Mouse (Mus musculus) layer of hippocampus, adult 9-11 months (tissue): ENCODE data around the gene St7l.

Experiments used
- DNase-seq: peaks from one replicate; pipeline ENCODE4 v3.0.0; 2022

Gene St7l

GRCm38 (mm10) chr3:104965070-104965855, 101.5 kb downstream of the St7l start:
- DNase-seq = no peak

- no peak for DNase-seq
These were observed 102.3 kb downstream of the St7l start for GRCm38 (mm10) chr3:104965991-104966554.

- peak; percentile 71 for DNase-seq
These were observed 103.9 kb downstream of the St7l start for GRCm38 (mm10) chr3:104967548-104968300.
